Mouse (Mus musculus): ENCODE data around the gene Chn2.

The Chn2 gene

DNA sequence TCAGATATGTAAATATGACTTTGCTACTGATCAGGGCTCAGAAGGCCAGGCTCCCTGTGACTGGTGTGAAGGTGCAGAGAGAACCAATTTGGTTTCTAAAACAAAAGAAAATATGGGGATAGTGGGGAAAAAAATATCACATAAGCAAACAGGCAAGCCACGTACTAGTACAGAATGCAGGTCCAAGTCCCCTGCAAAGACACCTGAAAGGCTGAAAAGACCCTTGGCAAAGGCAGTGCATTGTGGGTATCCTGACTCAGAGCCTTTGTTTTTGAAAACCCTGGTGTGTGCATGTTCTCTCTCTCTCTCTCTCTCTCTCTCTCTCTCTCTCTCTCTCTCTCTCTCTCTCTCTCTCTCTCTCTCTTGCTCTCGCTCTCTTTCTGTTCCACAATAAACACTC is 80.1 kb downstream of the Chn2 start:
- DNase-seq (ENCODE audit: low spot score in 2 of 2) = no peak

DNA sequence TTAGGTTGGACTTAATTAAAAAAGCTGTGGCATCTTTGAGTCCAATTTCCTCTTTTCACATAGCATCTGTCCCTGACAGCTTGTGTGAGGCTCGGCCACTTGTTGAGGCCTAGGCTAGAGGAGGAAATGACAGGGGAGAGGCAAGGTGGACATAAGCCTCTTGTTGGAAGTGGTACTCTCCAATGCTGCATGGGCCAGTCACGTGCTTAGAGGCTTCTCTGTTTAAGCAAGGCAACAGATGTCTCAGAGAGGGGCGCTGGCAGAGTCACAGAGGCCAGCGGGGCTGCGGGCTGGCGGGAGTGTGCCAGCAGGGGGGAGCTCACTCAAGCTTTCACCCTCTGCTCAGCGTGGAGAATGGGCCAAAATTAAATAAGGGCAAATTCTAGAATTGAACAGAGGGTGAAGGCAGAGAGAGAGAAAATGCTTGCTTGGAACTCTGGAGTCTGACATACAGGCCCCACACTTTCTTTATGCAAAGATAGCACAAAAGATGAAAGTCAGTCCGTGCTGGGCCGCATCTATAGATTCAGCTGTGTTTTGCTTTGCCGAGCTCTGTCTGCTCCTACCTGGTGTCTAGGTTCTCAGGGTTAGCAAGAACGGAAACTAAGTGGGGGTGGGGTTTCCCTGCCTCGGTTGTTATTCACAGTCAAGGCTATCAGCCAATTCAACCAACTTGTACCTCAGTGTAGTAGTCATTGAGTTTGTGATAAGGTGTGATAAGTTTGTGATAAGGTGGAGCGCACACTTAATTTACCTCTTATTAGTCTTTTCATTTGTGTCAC is 80.7 kb downstream of the Chn2 start:
- DNase-seq (ENCODE audit: low spot score in 2 of 2) = peak in 1 of 2 experiments; percentile 72

DNA sequence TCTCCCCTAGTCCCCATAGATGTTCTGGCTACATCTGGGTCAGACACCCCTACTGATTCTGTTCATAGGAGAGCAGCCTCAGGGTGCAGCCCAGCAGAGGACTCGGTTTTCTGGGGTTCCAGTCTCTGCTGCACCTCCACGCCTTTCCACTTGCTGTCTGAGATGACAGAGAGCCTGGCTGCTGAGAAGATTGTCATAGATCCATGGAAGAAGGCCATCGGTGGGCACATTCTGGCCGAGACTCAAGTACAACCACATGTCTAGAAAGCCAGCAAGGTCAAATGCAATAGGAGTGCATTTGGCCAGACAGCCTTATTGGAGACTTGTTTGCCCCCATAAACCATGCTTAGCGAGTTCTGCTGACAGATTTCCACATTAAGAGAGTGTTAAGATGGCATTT is 81.5 kb downstream of the Chn2 start:
- peak in 1 of 2 experiments; percentile 25 for DNase-seq (ENCODE audit: low spot score in 2 of 2)

DNA sequence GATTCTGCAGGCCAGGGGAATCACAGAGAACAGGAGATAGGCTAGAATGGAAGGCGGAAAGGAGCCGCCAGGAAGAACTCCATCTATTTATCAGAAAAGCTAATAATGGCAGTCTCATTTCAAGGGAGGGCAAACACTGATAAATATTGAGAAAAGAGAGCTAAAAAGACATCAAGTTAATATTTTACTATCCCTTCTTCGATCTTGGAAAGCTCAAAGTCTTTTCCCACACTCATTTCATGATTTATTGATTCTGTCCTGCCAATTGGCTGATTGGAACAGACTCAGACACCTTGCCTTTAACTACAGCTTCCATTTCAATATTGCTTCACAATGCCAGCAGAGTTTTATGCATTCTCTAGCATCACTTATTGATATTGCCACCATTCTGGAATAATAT is 85.2 kb downstream of the Chn2 start:
- no peak for DNase-seq (ENCODE audit: low spot score in 2 of 2)

DNA sequence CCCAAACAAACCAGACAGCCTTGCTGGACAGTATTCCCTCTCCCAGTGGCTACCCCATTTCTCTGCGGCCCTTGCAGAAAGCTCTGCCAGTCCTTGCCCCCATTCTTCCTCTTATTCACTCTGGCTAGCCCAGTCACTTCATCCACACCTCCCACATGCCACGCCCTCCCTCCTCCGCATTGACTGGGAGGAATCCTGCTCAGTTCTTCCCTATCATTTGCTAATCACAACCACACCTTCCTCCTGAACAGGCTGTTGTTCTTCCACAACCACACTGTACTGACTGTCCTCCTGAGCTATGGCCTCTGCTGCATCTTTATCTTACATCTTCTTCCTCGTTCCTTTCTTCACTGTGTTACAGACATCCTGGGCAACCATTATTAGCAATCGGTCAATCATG is 86.2 kb downstream of the Chn2 start:
- DNase-seq (ENCODE audit: low spot score in 2 of 2) = no peak

DNA sequence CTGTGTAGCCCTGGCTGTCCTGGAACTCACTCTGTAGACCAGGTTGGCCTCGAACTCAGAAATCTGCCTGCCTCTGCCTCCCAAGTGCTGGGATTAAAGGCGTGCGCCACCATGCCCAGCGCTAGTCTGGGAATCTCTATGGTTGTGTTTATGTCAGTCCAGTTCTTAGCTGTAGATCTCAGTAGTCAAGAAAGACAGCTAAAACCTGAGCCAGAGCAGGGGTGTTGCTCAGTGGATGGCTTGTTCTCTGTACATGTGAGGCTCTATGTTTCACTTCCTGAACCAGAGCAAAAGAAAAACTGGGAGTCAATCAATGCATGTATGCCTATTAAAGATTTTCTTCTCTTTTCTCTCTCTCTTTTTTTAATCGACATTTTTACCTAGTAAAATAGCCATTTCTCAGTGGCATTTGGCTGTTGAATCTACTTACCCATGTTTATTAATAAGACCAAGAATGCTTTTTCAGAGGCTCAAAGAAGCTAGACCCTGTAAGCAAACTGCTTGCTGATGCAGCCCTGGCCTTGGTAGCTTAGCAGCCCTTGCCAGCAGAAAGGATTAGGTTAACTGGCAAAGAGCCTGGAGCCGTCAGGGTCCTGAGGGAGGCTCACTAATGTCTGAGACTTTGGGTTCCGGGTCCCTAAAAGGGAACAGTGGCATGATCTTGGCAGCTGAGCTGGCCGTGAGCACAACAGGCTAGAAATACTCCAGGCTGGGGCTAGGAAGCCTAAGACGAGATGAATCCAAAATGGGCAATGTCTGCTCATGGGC is 87.1 kb downstream of the Chn2 start:
- DNase-seq (ENCODE audit: low spot score in 2 of 2) = peak in 1 of 2 experiments; percentile 69

DNA sequence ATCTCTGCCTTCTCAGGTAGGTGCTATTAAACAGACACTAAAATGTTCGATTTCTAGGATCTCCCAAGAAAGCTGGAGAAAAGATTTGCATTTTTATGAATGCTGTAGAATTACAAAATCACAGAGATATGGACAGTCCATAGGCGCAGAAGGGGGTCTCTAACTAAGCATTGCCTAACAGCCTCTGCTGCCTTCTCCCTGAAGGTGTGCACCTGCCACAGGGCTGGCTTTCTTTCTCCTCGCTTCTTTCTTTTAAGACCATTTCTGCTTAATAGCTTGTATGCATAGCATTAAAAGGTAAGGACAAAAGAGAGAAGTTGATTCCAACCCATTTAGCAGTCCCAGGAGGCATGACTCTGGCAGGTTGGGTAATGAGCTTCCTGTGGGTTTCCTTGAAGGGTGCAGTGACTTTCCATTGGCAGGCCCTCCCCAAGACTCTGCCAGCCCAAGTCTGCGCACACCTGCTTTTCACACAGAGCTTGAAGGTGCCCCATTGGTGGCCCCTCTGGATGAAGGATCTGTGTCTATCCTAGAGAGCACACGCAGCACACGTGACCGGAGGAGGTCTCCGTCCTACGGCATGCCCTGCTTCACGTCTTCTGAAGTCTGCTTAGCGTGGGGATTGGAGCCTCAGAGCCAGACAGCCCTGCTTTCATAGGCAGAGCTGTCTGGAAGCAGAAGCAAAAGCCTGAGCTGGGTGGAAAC is 87.8 kb downstream of the Chn2 start:
- no peak for DNase-seq (ENCODE audit: low spot score in 2 of 2)

DNA sequence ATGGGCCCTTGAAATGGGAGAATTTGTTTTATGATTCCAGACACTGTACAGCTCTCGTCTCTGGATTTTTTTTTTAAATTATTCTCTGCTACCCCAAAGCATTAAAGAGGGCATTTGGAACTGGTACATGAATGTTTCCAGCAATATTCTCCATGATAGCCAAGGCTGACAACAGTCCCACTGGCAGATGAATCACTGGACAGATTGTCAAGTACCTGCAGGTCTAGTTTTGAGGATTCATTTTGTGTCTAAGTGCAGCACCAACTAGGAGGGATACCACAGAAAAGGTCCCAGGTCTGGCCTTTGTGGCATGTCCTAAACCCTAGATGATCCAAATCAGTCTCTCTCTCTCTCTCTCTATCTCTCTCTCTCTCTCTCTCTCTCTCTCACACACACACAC is 89.3 kb downstream of the Chn2 start:
- no peak for DNase-seq (ENCODE audit: low spot score in 2 of 2)

DNA sequence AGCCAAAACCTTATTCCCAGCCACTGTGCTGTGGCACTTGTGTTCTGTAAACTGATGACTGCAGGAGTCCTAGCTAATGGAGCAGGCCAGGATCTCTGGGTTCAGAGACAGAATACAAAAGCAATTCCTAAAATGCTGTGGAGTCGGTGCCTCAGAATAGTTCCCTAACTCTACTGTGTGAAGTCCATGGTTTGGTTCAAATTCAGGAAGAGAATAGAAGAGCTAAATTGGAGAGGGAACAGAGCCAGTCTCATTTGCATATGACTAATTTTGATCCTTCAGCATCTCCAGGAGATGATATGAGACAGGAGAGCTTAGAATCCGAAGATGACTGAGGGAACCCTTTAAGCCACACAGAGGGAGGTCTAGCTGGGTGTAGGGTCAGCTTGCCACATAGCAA is 90.2 kb downstream of the Chn2 start:
- no peak for DNase-seq (ENCODE audit: low spot score in 2 of 2)

DNA sequence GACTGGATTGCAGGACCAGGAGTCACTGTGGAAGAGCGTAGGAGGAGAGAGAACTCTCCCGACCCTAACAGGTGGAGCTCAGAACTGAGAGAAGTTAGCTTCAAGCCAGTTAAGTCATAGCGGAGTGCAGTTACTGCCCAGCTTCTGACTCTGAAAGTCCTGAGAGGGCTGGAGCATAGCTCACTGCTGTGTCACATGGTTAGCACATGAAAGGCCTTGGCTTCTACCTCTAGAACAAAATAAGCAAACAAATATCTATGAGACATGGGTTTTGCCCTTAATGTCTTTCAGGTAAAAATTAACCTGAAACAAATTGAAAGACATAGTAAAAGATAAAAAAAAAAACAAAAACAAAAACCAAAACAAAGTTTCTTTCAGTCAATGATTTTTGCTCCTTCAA is 91.5 kb downstream of the Chn2 start:
- no peak for DNase-seq (ENCODE audit: low spot score in 2 of 2)

DNA sequence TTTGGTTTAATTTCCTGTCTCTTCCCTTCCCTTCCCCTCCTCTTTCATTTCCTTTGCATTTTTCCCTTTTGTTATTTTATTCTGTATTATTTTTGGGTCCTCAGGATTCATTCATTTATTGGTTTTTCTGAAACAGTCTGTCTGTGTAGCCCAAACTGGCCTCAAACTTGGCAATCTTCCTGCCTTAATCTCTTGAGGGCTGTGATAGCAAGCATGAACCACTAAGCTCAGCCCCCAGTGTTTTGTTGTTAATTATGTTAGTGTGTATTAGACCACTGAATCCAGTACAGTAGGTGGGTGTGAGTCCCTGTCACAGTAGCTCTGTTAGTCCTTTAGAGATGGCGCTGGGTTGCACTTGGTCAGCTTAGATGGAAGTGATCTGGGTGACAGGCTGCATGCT is 93.2 kb downstream of the Chn2 start:
- DNase-seq (ENCODE audit: low spot score in 2 of 2) = no peak

DNA sequence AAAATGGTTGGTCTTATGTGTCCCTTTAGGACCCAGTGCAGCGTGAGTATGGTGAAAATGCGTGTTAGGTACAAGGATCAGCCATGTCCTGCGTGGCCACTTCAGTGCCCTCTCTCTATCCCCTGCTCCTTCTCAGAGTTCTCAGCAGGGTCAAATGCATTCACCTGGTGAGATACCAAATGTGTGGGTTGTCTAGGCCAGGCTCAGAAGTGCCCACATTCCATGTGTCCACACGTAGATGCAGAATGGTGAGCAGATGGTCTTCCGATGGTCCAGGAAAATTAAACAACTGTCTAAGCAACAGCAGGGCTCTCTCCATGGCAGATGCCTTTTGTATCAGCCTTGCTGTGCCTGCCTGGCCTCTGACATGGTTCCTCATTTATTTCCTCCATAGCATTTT is 93.9 kb downstream of the Chn2 start:
- no peak for DNase-seq (ENCODE audit: low spot score in 2 of 2)

DNA sequence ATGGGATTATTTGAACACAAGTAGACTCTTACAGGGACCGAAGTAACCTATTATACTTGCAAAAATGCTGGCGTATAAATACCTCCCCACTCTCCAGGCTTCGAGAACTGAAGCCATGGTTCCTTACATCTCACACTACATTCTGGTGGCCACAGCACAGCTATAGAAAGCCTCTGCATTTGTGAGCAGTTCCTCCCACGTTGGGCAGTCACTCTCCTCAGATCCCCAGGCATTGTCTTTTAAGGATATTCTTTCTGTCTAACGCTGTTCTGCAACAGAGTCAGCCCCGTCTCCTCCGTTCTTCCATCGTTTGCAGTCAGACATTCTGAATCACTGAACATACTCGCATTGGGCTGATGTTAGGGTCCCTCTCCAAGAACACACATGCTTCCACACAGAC is 98.8 kb downstream of the Chn2 start:
- no peak for DNase-seq (ENCODE audit: low spot score in 2 of 2)

DNA sequence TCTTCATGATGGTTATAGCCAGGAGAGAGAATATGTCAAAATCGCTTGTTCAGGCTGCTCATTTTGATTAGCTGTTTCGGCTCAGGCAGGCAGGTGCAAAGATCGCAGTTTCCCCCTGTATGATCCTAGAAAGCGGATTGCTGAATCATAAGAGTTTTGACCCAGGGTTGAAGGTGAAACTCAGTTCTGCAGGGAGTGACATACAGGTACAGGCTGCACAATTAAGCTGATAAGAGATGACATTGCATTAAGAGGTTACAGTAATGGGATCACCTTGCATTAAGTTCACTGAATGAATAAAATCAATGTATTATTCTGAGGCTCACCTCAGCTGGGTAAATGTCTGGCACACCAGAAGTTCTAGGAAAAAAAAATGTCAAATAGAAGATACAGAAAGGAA is 101.1 kb downstream of the Chn2 start:
- no peak for DNase-seq (ENCODE audit: low spot score in 2 of 2)

DNA sequence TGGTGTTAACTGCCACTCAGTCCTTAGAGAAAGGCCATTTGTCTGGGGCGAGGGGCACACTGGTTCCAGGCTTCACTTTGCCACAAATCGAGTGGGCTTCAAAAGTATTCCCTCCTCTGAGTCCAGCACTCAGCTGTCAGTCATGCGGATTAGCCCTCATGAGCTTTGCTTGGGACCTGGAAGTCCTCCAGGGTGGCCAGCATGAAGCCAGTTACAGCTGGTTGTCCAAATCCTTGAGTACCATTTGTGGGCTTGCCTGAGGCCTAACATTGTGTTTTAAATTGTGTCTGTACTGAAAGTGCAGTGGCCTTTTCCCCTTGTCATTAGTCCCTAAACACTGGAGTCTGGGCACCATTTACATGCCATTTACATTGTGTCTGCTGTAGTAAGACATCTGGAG is 101.8 kb downstream of the Chn2 start:
- DNase-seq (ENCODE audit: low spot score in 2 of 2) = peak in 1 of 2 experiments; percentile 20

DNA sequence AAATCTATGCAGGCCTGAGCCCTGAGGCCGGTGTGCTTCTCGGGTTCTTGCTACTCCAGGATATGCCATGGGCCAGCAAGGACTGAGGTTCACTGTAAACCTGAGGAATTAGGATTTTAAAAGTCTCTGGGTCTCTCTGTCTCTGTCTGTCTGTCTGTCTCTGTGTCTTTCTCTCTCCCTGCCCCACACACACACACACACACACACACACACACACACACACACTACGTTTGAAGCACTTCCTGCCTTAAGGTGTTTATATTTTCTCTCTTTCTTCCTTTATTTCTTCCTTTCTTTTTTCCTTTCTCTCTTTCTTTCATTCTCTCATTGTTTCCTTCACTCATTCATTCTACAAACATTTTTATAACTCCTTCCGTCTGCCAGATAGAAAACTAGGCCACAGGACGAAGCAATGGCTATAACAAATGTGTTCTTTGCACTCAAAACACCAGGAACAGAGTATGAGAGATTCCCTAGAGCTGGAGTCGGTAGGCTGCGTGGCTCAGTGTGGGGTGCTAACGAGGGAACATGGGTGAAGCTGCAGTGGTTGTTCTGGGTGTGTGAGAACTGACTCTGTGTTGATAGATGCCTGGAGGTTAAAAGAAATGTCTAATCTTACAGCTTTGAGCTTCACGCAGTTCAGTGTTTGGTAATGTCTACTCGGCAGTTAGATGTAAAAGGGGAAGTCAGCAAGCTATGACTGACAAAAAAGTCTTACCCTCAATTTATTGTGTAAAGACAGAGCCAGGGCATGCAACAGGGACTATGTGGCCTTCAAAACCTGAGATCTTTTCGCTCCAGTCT is 103.7 kb downstream of the Chn2 start:
- no peak for DNase-seq (ENCODE audit: low spot score in 2 of 2)

DNA sequence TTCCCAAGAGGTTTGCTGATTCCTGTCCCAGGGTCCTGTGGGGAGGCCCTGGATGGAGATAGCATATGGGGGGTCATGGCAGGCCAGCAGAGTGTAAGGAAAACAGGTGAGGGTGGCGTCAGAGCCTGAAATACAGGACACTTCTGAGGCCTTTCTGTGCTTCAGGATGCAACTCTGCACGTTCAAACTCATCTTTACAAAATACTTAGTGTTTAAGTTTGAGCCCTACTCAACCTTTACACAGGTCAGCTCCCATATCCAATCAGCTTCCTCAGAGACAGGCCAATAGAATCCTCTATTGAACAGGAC is 104.3 kb downstream of the Chn2 start:
- DNase-seq (ENCODE audit: low spot score in 2 of 2) = no peak

DNA sequence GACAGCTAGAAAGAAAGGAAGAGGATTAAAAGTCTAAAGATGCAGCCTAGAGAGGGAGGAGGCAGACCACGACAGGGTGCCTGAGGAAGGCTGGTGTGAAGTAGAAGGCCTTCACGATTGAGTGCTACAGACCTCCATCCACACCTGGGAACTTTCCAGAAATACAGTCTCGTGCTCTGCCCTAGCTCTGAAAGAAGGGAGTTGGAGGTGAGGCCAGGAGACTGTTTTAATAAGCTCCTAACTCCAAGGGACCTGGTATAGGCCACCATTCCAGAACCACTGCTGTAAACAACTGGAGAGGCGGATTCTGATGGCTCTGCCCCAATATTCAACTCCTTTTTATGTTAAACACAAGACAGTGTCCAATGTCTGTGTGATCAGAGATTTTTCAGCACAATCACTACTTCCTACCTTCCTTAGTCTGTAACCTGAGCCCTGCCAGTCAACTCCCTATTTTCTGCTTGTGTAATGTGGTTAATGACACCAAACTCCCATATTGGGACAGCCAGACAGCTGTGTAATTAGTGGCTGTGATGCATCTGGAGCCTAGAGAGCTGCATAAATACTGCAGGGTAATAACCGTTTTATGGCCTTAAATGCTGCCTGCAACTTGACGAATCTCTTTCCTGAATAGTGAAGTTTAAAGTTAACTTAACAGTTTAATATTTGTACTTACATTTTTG is 109.6 kb downstream of the Chn2 start:
- no peak for DNase-seq (ENCODE audit: low spot score in 2 of 2)

DNA sequence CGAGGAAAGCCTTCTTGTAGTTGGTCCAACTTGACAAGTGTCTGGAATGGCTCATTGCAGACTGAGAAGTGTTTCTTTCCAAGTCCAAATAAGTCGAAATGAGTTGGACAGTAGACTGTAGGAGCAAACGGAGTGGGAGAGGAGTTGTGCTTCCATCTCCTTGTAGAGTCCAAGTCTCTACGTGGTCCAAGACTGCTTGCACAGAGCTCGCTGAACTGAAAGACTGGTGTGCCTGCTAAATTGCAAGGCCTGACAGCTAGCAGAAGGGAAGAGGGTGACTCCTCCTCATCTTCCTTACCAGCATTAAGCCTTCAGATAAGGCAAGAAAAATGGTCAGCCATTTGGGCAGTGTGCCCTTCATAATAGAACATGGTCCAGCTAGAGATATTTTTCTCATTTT is 111.5 kb downstream of the Chn2 start:
- DNase-seq (ENCODE audit: low spot score in 2 of 2) = no peak

DNA sequence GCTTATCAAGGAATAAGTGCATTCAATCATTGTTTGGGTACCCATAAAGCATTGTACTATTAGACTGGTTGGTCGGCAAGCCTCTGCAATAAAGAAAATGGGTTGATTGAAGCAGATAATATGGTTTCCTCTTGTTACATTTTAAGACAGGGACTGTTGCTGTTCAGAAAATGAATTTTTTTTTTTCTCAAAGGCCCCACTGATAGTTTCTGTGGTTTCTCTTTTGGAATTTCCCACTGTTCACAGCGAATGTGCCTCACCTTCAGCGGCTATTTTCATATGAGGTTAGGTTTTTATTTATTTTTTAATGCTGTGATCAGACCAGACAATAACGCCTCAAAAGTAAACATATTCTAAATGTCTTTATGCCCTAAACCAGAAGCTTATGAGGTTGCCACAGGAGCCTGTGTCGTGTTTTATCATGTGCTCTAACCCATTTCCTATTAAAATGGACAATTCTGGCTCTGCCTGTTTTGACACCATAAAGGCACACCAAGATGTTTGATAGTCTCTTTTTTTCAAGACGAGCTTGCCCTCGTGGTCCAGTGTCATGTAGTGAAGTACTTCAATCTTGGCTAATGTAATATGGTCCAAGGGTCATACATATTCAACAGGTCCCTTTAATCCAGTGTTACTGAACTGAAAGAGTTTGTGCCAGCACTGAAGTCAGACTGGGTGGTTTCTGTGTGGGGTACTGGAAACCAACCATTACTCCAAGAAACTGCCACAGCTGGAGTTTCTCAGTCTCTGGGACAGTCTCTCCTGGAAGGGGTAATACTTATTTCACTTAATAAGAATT is 112.3 kb downstream of the Chn2 start:
- no peak for DNase-seq (ENCODE audit: low spot score in 2 of 2)

DNA sequence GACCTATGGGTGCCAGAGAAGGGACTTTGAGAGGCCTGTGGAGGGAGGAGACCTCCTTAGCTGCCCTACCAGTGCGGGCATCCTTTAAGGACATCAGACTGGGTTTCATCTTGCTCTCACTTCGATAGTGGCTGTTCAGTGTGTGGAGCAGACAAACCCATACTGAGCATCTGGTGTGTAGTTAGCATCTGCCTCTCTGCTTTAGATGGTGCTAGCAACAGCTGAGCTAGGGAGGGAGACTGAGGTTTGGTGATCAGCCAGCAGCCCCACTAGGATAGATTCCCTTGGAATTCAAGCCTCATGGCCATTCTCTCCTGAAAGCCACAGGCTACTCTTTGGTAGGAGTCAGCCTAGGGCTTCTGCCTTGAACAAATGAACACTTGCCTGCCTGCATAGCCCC is 117.7 kb downstream of the Chn2 start:
- no peak for DNase-seq (ENCODE audit: low spot score in 2 of 2)
